Mouse (Mus musculus) lung, postnatal 0 days (tissue): Measurements from ENCODE around the gene Arhgap11a.

Experiments used
- CTCF ChIP-seq: IDR thresholded peaks from 2 replicates; pipeline ENCODE4 v1.5.1; 2016; ENCODE audit warnings: antibody characterized with exemption, mild to moderate bottlenecking
- EP300 ChIP-seq: IDR thresholded peaks from 2 replicates; pipeline ENCODE4 v1.6.1; 2016; ENCODE audit warnings: antibody characterized with exemption, mild to moderate bottlenecking, control low read depth

GRCm38 (mm10) chr2:113839488-113839887 is 9.0 kb downstream of the Arhgap11a start:
- TF ChIP-seq CTCF (peak; percentile 41), EP300 (peak; percentile 37; the same call in 1 of the 2 replicates)
